Mouse (Mus musculus): Measurements from ENCODE around the gene Sgpl1. TPM values are rescaled to one million over a fixed set of nuclear protein-coding genes. Genes with fewer than 3 reads are reported as not detected.

Gene Sgpl1
- total and polyA plus RNA-seq, 2 experiments: 39.9 to 43.7 TPM

DNA sequence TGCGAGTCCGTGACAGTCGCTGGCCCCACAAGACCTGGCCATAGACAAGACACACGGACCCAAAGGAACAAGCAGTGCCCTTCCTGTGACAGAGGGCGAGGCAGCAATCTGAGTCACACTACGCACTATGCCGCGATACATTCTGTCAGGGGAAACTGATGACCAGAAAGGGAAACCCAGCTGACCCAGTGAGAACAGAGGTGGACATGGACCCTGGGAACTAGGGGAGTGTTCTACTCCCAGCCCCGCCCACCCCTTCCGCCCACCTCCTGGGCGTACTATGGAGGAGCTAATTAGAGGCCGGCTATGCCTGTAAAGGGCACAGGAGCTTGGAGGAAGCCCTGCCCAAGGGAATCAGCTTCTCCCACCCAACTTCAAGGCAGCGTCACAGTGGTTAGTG lies 78.3 kb downstream of the Sgpl1 start:
- no peaks in the 10 kb centered on the region for H3K36me3 ChIP-seq (ENCODE audit: control insufficient read depth, insufficient read depth, low read length)
- WGBS: 50% methylated on average over 13 of the region's 13 CpGs
- no peak for TF ChIP-seq CTCF (IDR thresholded peaks at IDR 0.05; ENCODE audit: low read depth, low read length)
- no peak for TF ChIP-seq POLR2A (IDR thresholded peaks at IDR 0.05; ENCODE audit: extremely low read depth, insufficient read depth, low read length)
- H3K27ac ChIP-seq (replicated peaks; ENCODE audit: insufficient read depth, low read depth, low read length): no peak overlapping the region
- H3K79me2 ChIP-seq (ENCODE audit: control insufficient read depth, insufficient read depth, low read length): no peaks in the 10 kb centered on the region
- H3K27me3 ChIP-seq (ENCODE audit: control insufficient read depth, insufficient read depth, low read length): no peaks in the 10 kb centered on the region
- no peak overlapping the region for H3K4me3 ChIP-seq (ENCODE audit: insufficient read depth, low read depth, low read length)
- no peak overlapping the region for H3K9ac ChIP-seq (ENCODE audit: low read depth, low read length)
- DNase-seq (ENCODE audit: extremely low read depth, low read depth, low spot score): no peak
- no peaks in the 10 kb centered on the region for H3K4me1 ChIP-seq (ENCODE audit: control insufficient read depth, insufficient read depth, low read length)

DNA sequence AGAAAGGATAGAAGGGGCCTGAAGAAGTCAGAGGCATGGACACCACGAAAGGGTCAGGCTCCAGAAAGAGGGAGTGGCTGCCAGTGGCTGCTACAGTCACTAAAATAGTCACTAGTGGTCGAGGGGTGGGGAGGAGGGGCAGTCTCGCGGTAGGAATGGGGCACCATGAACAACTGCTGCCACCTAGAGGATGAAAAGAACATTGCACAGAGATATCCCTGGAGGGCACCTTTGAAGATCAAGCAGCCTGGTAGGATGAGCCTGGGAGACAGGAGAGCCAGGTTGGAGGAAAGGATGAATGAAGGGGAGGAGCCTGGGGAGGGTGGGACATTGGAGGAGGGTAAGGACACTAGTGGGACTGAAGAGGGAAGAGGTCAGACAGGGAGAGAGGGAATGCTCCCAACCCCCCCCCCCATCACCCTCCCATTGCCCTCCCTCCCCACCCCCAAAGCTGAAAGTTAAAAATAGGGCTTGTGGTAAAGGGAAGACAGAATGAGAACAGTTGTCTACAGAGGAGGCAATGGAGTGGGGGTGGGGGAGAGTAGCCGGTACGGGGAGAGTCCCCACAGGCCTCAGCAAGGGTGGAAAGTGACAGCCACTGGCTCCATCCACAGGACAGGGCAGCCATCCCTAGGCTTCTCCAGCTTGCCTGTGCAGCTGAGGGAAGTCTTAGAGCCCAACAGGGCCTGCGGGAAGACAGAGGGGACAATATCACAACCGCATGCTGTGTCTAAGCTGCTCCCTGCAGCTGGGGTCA lies 78.9 kb downstream of the Sgpl1 start:
- Histone ChIP-seq H3K4me1 (ENCODE audit: control insufficient read depth, insufficient read depth, low read length) (no peaks in the 10 kb centered on the region), H3K27ac (replicated peaks; ENCODE audit: insufficient read depth, low read depth, low read length) (no peak overlapping the region), H3K4me3 (ENCODE audit: insufficient read depth, low read depth, low read length) (no peak overlapping the region), H3K36me3 (ENCODE audit: control insufficient read depth, insufficient read depth, low read length) (no peaks in the 10 kb centered on the region), H3K27me3 (ENCODE audit: control insufficient read depth, insufficient read depth, low read length) (no peaks in the 10 kb centered on the region), H3K9ac (ENCODE audit: low read depth, low read length) (no peak overlapping the region), H3K79me2 (ENCODE audit: control insufficient read depth, insufficient read depth, low read length) (no peaks in the 10 kb centered on the region)
- TF ChIP-seq POLR2A (IDR thresholded peaks at IDR 0.05; ENCODE audit: extremely low read depth, insufficient read depth, low read length): no peak
- peak; percentile 79 for TF ChIP-seq CTCF (IDR thresholded peaks at IDR 0.05; ENCODE audit: low read depth, low read length)
- peak; percentile 35 for DNase-seq (ENCODE audit: extremely low read depth, low read depth, low spot score)
- 18% methylated on average over 8 of the region's 8 CpGs for WGBS

DNA sequence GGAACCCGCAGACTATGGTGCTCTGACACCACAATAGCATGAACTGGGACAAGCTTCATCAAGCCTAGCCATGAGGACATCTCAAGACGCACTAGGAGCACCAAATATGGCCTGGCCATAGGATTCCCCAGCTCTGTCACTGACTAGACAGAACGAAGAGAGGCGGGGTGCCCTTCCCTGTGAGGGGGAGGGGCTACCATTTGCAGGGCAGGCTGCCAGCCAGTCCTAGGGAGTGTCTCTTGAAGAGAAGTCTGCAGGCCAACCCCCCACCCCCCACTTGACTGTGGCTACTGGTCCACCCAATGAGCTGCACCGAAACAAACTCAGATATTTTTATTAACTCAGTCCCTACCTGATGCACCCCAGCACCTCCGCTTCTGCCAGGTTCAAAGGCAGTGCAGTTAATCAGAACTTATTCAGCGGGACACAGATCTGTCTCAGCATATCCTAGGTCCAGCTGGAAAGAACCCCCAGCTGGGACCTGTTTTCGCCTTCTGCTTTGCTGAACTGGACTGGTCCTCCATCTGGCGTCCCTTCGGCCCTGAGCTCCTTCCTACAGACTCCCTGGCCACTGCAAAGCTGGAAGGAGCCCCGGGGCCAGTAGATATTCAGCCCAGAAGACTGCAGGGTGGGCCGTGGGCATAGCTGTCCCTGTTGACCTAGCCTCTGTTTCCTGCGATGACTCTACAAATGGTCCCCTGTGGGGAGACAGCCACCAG lies 82.1 kb downstream of the Sgpl1 start:
- no peak for DNase-seq (ENCODE audit: extremely low read depth, low read depth, low spot score)
- H3K4me3 ChIP-seq (ENCODE audit: insufficient read depth, low read depth, low read length): no peak overlapping the region
- no peaks in the 10 kb centered on the region for H3K27me3 ChIP-seq (ENCODE audit: control insufficient read depth, insufficient read depth, low read length)
- WGBS: 75% methylated on average over 13 of the region's 13 CpGs
- H3K4me1 ChIP-seq (ENCODE audit: control insufficient read depth, insufficient read depth, low read length): no peaks in the 10 kb centered on the region
- H3K36me3 ChIP-seq (ENCODE audit: control insufficient read depth, insufficient read depth, low read length): no peaks in the 10 kb centered on the region
- no peak overlapping the region for H3K27ac ChIP-seq (replicated peaks; ENCODE audit: insufficient read depth, low read depth, low read length)
- H3K9ac ChIP-seq (ENCODE audit: low read depth, low read length): no peak overlapping the region
- TF ChIP-seq POLR2A (IDR thresholded peaks at IDR 0.05; ENCODE audit: extremely low read depth, insufficient read depth, low read length): no peak
- no peak for TF ChIP-seq CTCF (IDR thresholded peaks at IDR 0.05; ENCODE audit: low read depth, low read length)
- H3K79me2 ChIP-seq (ENCODE audit: control insufficient read depth, insufficient read depth, low read length): no peaks in the 10 kb centered on the region

DNA sequence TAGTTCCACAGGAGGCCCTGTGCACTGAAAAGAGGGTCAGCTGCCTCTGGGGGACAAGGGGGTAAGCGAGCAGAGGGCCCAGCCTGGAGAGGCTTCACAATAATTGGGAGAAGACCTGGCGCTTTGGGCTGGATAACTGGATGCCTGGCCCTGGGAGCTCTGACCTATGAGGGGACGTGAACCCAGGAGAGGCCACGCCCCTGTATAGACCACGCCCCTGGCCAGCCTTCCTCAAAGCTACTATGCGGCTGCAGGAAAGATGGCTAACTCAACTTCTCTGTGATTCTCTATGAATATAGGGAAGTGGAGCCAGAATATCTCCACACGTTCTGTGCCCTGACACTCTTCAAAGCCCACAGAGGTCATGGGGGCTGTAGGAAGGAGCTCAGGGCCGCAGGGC lies 82.9 kb downstream of the Sgpl1 start:
- Histone ChIP-seq H3K79me2 (ENCODE audit: control insufficient read depth, insufficient read depth, low read length) (no peaks in the 10 kb centered on the region), H3K27ac (replicated peaks; ENCODE audit: insufficient read depth, low read depth, low read length) (no peak overlapping the region), H3K9ac (ENCODE audit: low read depth, low read length) (no peak overlapping the region), H3K36me3 (ENCODE audit: control insufficient read depth, insufficient read depth, low read length) (no peaks in the 10 kb centered on the region), H3K4me3 (ENCODE audit: insufficient read depth, low read depth, low read length) (no peak overlapping the region), H3K27me3 (ENCODE audit: control insufficient read depth, insufficient read depth, low read length) (no peaks in the 10 kb centered on the region), H3K4me1 (ENCODE audit: control insufficient read depth, insufficient read depth, low read length) (peaks cover 3% of the 10 kb centered on the region)
- no peak for DNase-seq (ENCODE audit: extremely low read depth, low read depth, low spot score)
- WGBS: 34% methylated on average over 8 of the region's 8 CpGs
- TF ChIP-seq CTCF (IDR thresholded peaks at IDR 0.05; ENCODE audit: low read depth, low read length) (no peak), POLR2A (IDR thresholded peaks at IDR 0.05; ENCODE audit: extremely low read depth, insufficient read depth, low read length) (no peak)

DNA sequence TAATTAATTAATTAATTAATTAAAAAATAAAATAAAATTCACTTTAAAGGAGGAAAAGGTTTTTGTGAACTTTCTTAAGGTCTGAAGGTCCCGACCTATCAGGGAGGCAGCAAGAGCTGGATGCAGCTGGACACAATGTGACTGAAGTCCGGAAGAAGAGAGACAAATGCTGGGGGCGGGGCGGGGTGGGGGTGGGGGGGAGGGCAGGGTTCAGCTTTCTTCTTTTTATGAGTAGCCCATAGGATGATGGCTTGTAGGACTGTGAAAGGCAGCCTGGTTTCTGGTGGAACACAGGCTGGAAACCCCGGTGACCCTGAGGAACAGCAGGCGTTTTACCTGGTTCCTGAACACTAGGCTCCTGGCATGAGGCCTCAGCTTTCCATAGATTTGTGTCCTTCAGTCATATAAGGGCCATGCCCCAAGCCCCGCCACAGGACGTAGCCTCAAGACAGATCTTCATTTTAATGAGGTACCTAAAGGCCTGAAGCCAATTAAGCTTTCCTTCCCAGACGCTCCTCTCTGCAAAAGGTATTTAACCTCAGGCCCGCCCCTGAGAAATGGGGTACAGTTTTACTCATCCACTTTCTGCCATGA lies 84.1 kb downstream of the Sgpl1 start:
- WGBS: 93% methylated on average over 10 of the region's 10 CpGs
- Histone ChIP-seq H3K79me2 (ENCODE audit: control insufficient read depth, insufficient read depth, low read length) (no peaks in the 10 kb centered on the region), H3K27me3 (ENCODE audit: control insufficient read depth, insufficient read depth, low read length) (no peaks in the 10 kb centered on the region), H3K9ac (ENCODE audit: low read depth, low read length) (no peak overlapping the region), H3K36me3 (ENCODE audit: control insufficient read depth, insufficient read depth, low read length) (no peaks in the 10 kb centered on the region), H3K27ac (replicated peaks; ENCODE audit: insufficient read depth, low read depth, low read length) (no peak overlapping the region), H3K4me3 (ENCODE audit: insufficient read depth, low read depth, low read length) (no peak overlapping the region), H3K4me1 (ENCODE audit: control insufficient read depth, insufficient read depth, low read length) (peaks cover 6% of the 10 kb centered on the region)
- no peak for DNase-seq (ENCODE audit: extremely low read depth, low read depth, low spot score)
- no peak for TF ChIP-seq POLR2A (IDR thresholded peaks at IDR 0.05; ENCODE audit: extremely low read depth, insufficient read depth, low read length)
- no peak for TF ChIP-seq CTCF (IDR thresholded peaks at IDR 0.05; ENCODE audit: low read depth, low read length)

Measured in liver, adult 2 months (tissue).